Mouse (Mus musculus) E14TG2a.4 (cell line): Measurements from ENCODE around the gene Grpel1.

ENCODE experiments used
- CTCF ChIP-seq: conservative IDR thresholded peaks from 2 replicates; pipeline ENCODE4 v1.5.1; 2014; ENCODE audit warnings: low read length
- NANOG ChIP-seq: IDR thresholded peaks from 2 replicates; pipeline ENCODE4 v1.6.1; 2014; ENCODE audit warnings: borderline replicate concordance, low read length, mixed read lengths
- POU5F1 ChIP-seq: IDR thresholded peaks from 2 replicates; pipeline ENCODE4 v1.6.1; 2014; ENCODE audit warnings: low read length, borderline replicate concordance

DNA sequence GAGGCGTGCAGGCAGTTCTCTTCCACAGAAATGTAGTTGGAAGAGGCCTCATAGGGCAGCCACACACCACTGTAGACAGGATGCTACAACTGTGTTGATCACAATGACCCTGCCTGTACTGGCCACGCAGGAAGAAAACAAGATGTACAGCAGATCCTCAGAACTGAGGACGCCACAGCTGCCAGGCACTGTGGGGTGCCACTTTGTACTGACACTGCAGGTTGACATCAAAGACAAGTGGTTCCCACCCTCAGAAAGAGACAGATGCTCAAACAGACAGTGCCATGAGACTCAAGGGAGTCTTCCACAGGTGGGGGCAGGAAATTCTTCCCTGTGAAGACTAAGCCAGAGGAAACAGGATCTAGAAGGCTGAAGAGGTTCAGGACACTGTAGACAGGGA, 55.0 kb downstream of the Grpel1 start:
- no peak for TF ChIP-seq CTCF
- no peak for TF ChIP-seq POU5F1
- no peak for TF ChIP-seq NANOG
